Mouse (Mus musculus) ES-E14 (cell line): ENCODE measurements around the gene Foxp1. TPM values are rescaled to one million over a fixed set of nuclear protein-coding genes. Genes with fewer than 3 reads are reported as not detected.
A peak's percentile ranks its signal among the peaks of the same experiment; 100 is the strongest.

Experiments
- DNase-seq: peaks from one replicate; pipeline ENCODE4 v3.0.0-alpha.2; 2013; ENCODE audit warnings: low read depth, low spot score
- H3K27ac ChIP-seq: 2 replicates; pipeline ENCODE4 v1.5.1; 2012; ENCODE audit warnings: low read depth, mild to moderate bottlenecking, low read length, moderate library complexity, mixed read lengths; ENCODE audit not compliant: poor library complexity, insufficient read depth, severe bottlenecking
- H3K36me3 ChIP-seq: 2 replicates; pipeline ENCODE4 v1.6.1; 2012; ENCODE audit warnings: mild to moderate bottlenecking, low read length, moderate library complexity, mixed read lengths; ENCODE audit not compliant: control insufficient read depth, poor library complexity, insufficient read depth, severe bottlenecking
- H3K4me1 ChIP-seq, 2 experiments: fragments of 150-350 bp in 1 of 2; sonication (generic) in 1 of 2; 2 replicates each; pipeline ENCODE4 v1.6.1; 2012; ENCODE audit warnings: low read length in 2 of 2, mild to moderate bottlenecking in 1 of 2, mixed read lengths in 1 of 2; ENCODE audit not compliant: control insufficient read depth in 2 of 2, insufficient read depth in 2 of 2, poor library complexity in 1 of 2
- H3K4me3 ChIP-seq, 2 experiments: fragments of 150-350 bp in 1 of 2; sonication (generic) in 1 of 2; 2 replicates each; pipeline ENCODE4 v1.5.1; 2012; ENCODE audit warnings: low read length in 2 of 2, low read depth in 1 of 2, mild to moderate bottlenecking in 1 of 2, mixed read lengths in 1 of 2; ENCODE audit not compliant: insufficient read depth in 1 of 2, poor library complexity in 1 of 2, severe bottlenecking in 1 of 2
- H3K9ac ChIP-seq: 2 replicates; pipeline ENCODE4 v1.6.1; 2012; ENCODE audit warnings: low read depth, mild to moderate bottlenecking, low read length, mixed read lengths; ENCODE audit not compliant: poor library complexity, insufficient read depth, severe bottlenecking
- H3K9me3 ChIP-seq: fragments of 150-350 bp; sonication (generic); 2 replicates; pipeline ENCODE4 v1.6.1; 2012; ENCODE audit warnings: low read depth, mild to moderate bottlenecking, low read length; ENCODE audit not compliant: control insufficient read depth, insufficient read depth
- CHD2 ChIP-seq: IDR thresholded peaks from 2 replicates; pipeline ENCODE4 v1.6.1; 2014; ENCODE audit warnings: mild to moderate bottlenecking, low read depth, low read length, inconsistent platforms
- HCFC1 ChIP-seq: IDR thresholded peaks from 2 replicates; pipeline ENCODE4 v1.6.1; 2012; ENCODE audit warnings: low read length, inconsistent platforms, borderline replicate concordance; ENCODE audit not compliant: insufficient read depth
- MAFK ChIP-seq: IDR thresholded peaks from 2 replicates; pipeline ENCODE4 v1.6.1; 2014; ENCODE audit warnings: mild to moderate bottlenecking, low read depth, low read length, inconsistent platforms; ENCODE audit not compliant: insufficient read depth
- ZC3H11A ChIP-seq: IDR thresholded peaks from 2 replicates; pipeline ENCODE4 v1.6.1; 2012; ENCODE audit warnings: low read depth, mild to moderate bottlenecking, inconsistent platforms, low read length, borderline replicate concordance
- ZNF384 ChIP-seq: IDR thresholded peaks from 2 replicates; pipeline ENCODE4 v1.6.1; 2012; ENCODE audit warnings: low read depth, low read length, inconsistent platforms
- in situ Hi-C, 2 experiments: fragments of 600-800 bp; cut with MboI; formaldehyde crosslinking; loops; one replicate each; pipeline ENCODE4 v1.15.1; 2025; ENCODE audit warnings: low sequenced_read_pairs in 2 of 2, inconsistent platforms in 1 of 2; ENCODE audit not compliant: unreplicated experiment in 2 of 2
- total RNA-seq: library from RNA; depleted of rRNA; stranded (reverse); fragments of 300-350 nt; gene quantifications from 2 replicates; pipeline ENCODE4 v1.2.3, GENCODE M21; 2012

The Foxp1 gene
- total RNA-seq, 1 experiment = 70.0 TPM

GRCm38 (mm10) chr6:99030251-99030650, 492.3 kb downstream of the Foxp1 start:
- DNase-seq = no peak
- Histone ChIP-seq H3K27ac (peak overlapping the region; percentile 54; the same call in 1 of the 2 replicates), H3K9ac (no peak overlapping the region), H3K9me3 (no peaks in the 10 kb centered on the region), H3K4me1 (peaks cover 9 to 19% of the 10 kb centered on the region in 2 experiments; a peak in 3 of 4 replicates), H3K36me3 (no peaks in the 10 kb centered on the region), H3K4me3 (no peak overlapping the region)
- in situ Hi-C loops = loop anchor here in 1 of 2 experiments (10.0 kb wide), 1 partner anchor 505 kb away; no protein-coding TSS in a partner anchor
- TF ChIP-seq HCFC1 = no peak
- TF ChIP-seq MAFK = no peak
- no peak for TF ChIP-seq ZC3H11A
- no peak for TF ChIP-seq CHD2
- TF ChIP-seq ZNF384 = no peak

GRCm38 (mm10) chr6:99029438-99029837, 493.1 kb downstream of the Foxp1 start:
- Histone ChIP-seq H3K9me3 (no peaks in the 10 kb centered on the region), H3K4me1 (peaks cover 9 to 19% of the 10 kb centered on the region in 2 experiments; a peak in 3 of 4 replicates), H3K9ac (no peak overlapping the region), H3K27ac (no peak overlapping the region; the same call in 1 of the 2 replicates), H3K4me3 (peak overlapping the region in 1 of 2 experiments; percentile 74; a peak in 2 of 4 replicates), H3K36me3 (no peaks in the 10 kb centered on the region)
- no peak for DNase-seq
- no peak for TF ChIP-seq MAFK
- TF ChIP-seq ZC3H11A = no peak
- no peak for TF ChIP-seq HCFC1
- TF ChIP-seq CHD2 = 0 out of 2 replicates have a peak, but pooled peaks have one; percentile 15
- no peak for TF ChIP-seq ZNF384
- in situ Hi-C loops = no loop called here

- Histone ChIP-seq H3K9ac (peak overlapping the region; percentile 87), H3K27ac (peak overlapping the region; percentile 65; the same call in 1 of the 2 replicates), H3K4me1 (peaks cover 9 to 19% of the 10 kb centered on the region in 2 experiments; a peak in 3 of 4 replicates), H3K9me3 (no peaks in the 10 kb centered on the region), H3K36me3 (no peaks in the 10 kb centered on the region), H3K4me3 (peak overlapping the region; percentile 74 to 86)
- TF ChIP-seq MAFK = no peak
- peak; percentile 95 for TF ChIP-seq ZNF384
- no peak for DNase-seq
- in situ Hi-C loops = no loop called here
Measured at GRCm38 (mm10) chr6:99028989-99029305, 493.6 kb downstream of the Foxp1 start.

- no peak for TF ChIP-seq ZNF384
- TF ChIP-seq ZC3H11A = no peak
- no peak for TF ChIP-seq MAFK
- TF ChIP-seq CHD2 = no peak
- TF ChIP-seq HCFC1 = no peak
- Histone ChIP-seq H3K36me3 (no peaks in the 10 kb centered on the region), H3K4me1 (peaks cover 9 to 19% of the 10 kb centered on the region in 2 experiments; a peak in 3 of 4 replicates), H3K27ac (peak overlapping the region; percentile 65), H3K9ac (peak overlapping the region; percentile 87), H3K4me3 (peak overlapping the region; percentile 82 to 86), H3K9me3 (no peaks in the 10 kb centered on the region)
- in situ Hi-C loops = no loop called here
- no peak for DNase-seq
Measured at GRCm38 (mm10) chr6:99028161-99028988, 494.1 kb downstream of the Foxp1 start.
